Mouse (Mus musculus): ENCODE data around the gene Dmrta1. TPM values are rescaled to one million over a fixed set of nuclear protein-coding genes. Genes with fewer than 3 reads are reported as not detected.

Gene Dmrta1
- polyA plus RNA-seq (2016; fragmentation: Nextera tagmentation; extraction: Ambion mirVana) = 0.59 and 1.4 TPM in 2 replicates

DNA sequence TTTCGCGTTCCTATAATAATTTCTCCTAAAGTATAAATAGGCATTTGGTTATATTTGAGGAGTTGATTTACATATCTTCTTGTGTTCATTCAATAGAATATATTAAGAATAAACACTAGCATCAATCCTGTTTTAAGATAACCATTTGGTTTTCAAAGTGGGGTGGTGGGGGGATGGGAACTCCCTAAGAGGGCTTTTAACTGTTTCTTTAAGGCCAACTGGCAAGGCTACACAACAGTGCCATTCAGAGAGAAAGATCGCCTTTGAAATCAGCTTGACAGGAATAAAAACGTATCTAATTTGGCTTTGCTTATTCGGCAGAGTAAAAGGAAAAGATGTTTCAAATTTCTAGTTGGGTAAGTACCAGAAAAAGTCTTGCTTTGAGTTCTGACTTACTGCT lies at the start of gene Dmrta1:
Dmrta1 (plus strand) TSS at position 242 of the 400 bp plus-strand sequence.
- H3K9ac ChIP-seq (replicated peaks) = no peak within 1 kb of the TSS
- no peak for ATAC-seq (ENCODE audit: insufficient number of reproducible peaks, insufficient read depth, low FRiP score, low TSS enrichment, low read depth)
- no peaks in the 10 kb centered on the region for H3K36me3 ChIP-seq
- no peak within 1 kb of the TSS for H3K4me2 ChIP-seq
- WGBS = 58% methylated on average over 5 of the region's 5 CpGs
- no peaks in the 10 kb centered on the region for H3K4me1 ChIP-seq (replicated peaks)
- no peaks in the 10 kb centered on the region for H3K9me3 ChIP-seq
- H3K27ac ChIP-seq = no peak within 1 kb of the TSS
- H3K4me3 ChIP-seq (replicated peaks) = no peak within 1 kb of the TSS
- H3K27me3 ChIP-seq = no peaks in the 10 kb centered on the region

- WGBS = 50% methylated on average over 3 of the region's 3 CpGs
- H3K4me1 ChIP-seq (replicated peaks) = no peaks in the 10 kb centered on the region; the same call in 1 of the 2 replicates
- no peak overlapping the region for H3K4me3 ChIP-seq (replicated peaks)
- H3K9me3 ChIP-seq = no peaks in the 10 kb centered on the region
- no peak for ATAC-seq (ENCODE audit: insufficient number of reproducible peaks, insufficient read depth, low FRiP score, low TSS enrichment, low read depth)
- H3K36me3 ChIP-seq = no peaks in the 10 kb centered on the region
- no peak overlapping the region for H3K4me2 ChIP-seq
- H3K27me3 ChIP-seq = no peaks in the 10 kb centered on the region
- no peak overlapping the region for H3K27ac ChIP-seq
- H3K9ac ChIP-seq (replicated peaks) = no peak overlapping the region
These were observed 48.7 kb upstream of the Dmrta1 start for GRCm38 (mm10) chr4:89630374-89631079.

- WGBS = 64% methylated on average over 6 of the region's 6 CpGs
- no peaks in the 10 kb centered on the region for H3K9me3 ChIP-seq
- no peaks in the 10 kb centered on the region for H3K27me3 ChIP-seq
- no peaks in the 10 kb centered on the region; the same call in 1 of the 2 replicates for H3K4me1 ChIP-seq (replicated peaks)
- H3K9ac ChIP-seq (replicated peaks) = no peak overlapping the region
- H3K27ac ChIP-seq = no peak overlapping the region
- no peak for ATAC-seq (ENCODE audit: insufficient number of reproducible peaks, insufficient read depth, low FRiP score, low TSS enrichment, low read depth)
- no peak overlapping the region for H3K4me3 ChIP-seq (replicated peaks)
- H3K36me3 ChIP-seq = no peaks in the 10 kb centered on the region
- H3K4me2 ChIP-seq = no peak overlapping the region
These were observed 47.7 kb upstream of the Dmrta1 start for GRCm38 (mm10) chr4:89631560-89631959.

DNA sequence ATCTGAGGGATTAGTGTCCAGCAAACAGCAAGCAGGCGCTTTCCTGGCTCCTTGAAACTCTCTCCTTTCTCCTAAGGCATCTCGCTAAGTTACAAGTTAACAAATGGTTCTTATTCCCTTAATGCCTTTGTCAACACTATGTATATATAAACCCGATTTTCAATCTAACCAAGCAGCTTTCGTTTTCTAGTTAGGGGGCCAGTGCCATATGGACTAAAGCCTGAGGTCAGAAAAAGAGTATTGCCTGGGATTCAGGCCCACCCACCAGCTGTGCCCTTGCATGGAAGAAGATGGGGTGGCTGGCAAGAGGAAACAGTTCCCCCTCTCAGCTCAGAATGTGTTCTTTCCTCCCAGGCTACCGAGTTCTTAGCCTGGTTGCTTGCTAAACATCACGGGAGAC lies 40.6 kb upstream of the Dmrta1 start:
- WGBS = 43% methylated on average over 6 of the region's 6 CpGs
- ATAC-seq (ENCODE audit: insufficient number of reproducible peaks, insufficient read depth, low FRiP score, low TSS enrichment, low read depth) = no peak

DNA sequence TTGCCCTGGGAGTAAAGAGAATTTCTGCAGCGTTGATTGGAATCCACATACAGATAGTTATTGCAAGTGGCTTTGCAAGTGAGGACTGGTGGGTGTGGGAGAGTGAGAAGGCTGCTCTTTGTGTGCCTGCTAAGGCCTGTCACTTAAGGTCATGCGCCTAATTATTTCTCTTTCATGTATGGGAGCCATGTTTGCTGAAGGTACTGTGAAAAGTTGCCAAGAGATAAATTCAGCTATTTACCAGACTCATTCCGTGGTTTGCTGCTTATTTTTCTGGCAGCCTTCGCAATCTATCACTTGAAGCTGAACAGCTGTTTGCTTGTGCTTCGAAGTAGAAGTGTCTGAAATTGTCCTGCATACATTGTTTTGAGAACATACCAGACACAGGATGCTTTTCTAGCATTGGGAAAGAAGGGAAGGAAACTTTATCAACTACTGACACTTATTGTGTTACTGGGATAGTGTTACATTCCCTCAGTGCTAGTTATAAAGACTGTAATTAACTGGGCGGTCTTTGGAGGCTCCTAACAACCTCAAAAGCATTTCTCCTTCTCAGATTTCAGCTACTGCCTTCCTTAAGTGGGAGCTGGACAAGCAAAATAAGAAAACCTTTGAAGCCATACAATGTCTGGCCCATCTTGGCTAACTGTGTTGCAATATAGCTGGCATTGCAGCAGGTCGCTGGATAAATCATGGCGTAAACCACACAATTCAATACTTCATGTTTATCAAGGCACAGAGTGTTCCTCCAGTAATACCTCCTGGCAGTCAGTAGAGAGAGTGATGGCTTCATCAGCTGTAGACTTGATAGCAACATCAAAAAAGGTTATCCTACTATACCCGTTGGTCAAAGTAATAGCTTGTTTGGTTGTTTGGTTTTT lies 34.8 kb upstream of the Dmrta1 start:
- Histone ChIP-seq H3K36me3 (no peaks in the 10 kb centered on the region), H3K9me3 (no peaks in the 10 kb centered on the region), H3K27ac (no peak overlapping the region), H3K27me3 (no peaks in the 10 kb centered on the region), H3K9ac (replicated peaks) (no peak overlapping the region), H3K4me1 (replicated peaks) (peaks cover 13% of the 10 kb centered on the region), H3K4me2 (no peak overlapping the region), H3K4me3 (replicated peaks) (no peak overlapping the region)
- ATAC-seq (ENCODE audit: insufficient number of reproducible peaks, insufficient read depth, low FRiP score, low TSS enrichment, low read depth) = no peak; the same call in 1 of the 2 replicates
- WGBS = 62% methylated on average over 9 of the region's 9 CpGs

More for the DNA sequence above, 40.6 kb upstream of the Dmrta1 start:
- Histone ChIP-seq H3K9me3 (no peaks in the 10 kb centered on the region), H3K36me3 (no peaks in the 10 kb centered on the region), H3K4me2 (no peak overlapping the region), H3K27me3 (no peaks in the 10 kb centered on the region), H3K9ac (replicated peaks) (no peak overlapping the region), H3K4me1 (replicated peaks) (0 out of 2 replicates have a peak, but pooled peaks cover 4% of the 10 kb centered on the region), H3K27ac (no peak overlapping the region), H3K4me3 (replicated peaks) (no peak overlapping the region)

GRCm38 (mm10) chr4:89650352-89651311 lies 28.6 kb upstream of the Dmrta1 start:
- WGBS = 85% methylated on average over 20 of the region's 20 CpGs
- no peak overlapping the region for H3K4me3 ChIP-seq (replicated peaks)
- no peaks in the 10 kb centered on the region for H3K9me3 ChIP-seq

DNA sequence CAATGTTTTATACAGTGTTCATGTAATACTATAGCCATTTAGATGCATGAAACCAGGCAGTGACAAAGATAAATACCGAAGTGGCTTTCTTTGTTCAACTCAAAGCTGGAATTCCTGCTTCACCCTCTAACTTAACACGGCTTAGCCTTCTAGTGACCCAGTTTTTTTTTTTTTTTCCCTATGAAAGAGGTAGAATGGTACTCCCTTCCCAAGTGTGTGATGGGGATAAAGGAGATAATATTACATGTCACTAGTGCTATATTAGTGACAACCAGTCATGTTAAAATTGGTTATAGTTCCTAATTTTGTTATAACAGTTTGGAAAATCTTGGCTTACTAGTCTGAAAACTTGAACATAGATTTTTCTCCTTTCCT lies 27.9 kb upstream of the Dmrta1 start:
- Histone ChIP-seq H3K27me3 (peaks cover 12% of the 10 kb centered on the region), H3K9ac (replicated peaks) (no peak overlapping the region), H3K4me2 (no peak overlapping the region), H3K4me3 (replicated peaks) (no peak overlapping the region), H3K4me1 (replicated peaks) (peaks cover 5% of the 10 kb centered on the region), H3K27ac (no peak overlapping the region), H3K9me3 (no peaks in the 10 kb centered on the region), H3K36me3 (no peaks in the 10 kb centered on the region)
- ATAC-seq (ENCODE audit: insufficient number of reproducible peaks, insufficient read depth, low FRiP score, low TSS enrichment, low read depth) = no peak
- 70% methylated on average over 2 of the region's 2 CpGs for WGBS

More at GRCm38 (mm10) chr4:89650352-89651311, 28.6 kb upstream of the Dmrta1 start:
- Histone ChIP-seq H3K4me1 (replicated peaks) (peaks cover 5% of the 10 kb centered on the region), H3K27ac (no peak overlapping the region), H3K27me3 (peaks cover 12% of the 10 kb centered on the region), H3K4me2 (no peak overlapping the region), H3K36me3 (no peaks in the 10 kb centered on the region), H3K9ac (replicated peaks) (no peak overlapping the region)
- no peak for ATAC-seq (ENCODE audit: insufficient number of reproducible peaks, insufficient read depth, low FRiP score, low TSS enrichment, low read depth)

GRCm38 (mm10) chr4:89651779-89652178 lies 27.5 kb upstream of the Dmrta1 start:
- H3K9ac ChIP-seq (replicated peaks) = no peak overlapping the region
- H3K36me3 ChIP-seq = no peaks in the 10 kb centered on the region
- WGBS = 86% methylated on average over 1 of the region's 1 CpGs
- no peak overlapping the region for H3K27ac ChIP-seq
- peaks cover 5% of the 10 kb centered on the region for H3K4me1 ChIP-seq (replicated peaks)
- H3K4me3 ChIP-seq (replicated peaks) = no peak overlapping the region
- no peaks in the 10 kb centered on the region for H3K9me3 ChIP-seq
- no peak for ATAC-seq (ENCODE audit: insufficient number of reproducible peaks, insufficient read depth, low FRiP score, low TSS enrichment, low read depth)
- H3K27me3 ChIP-seq = peaks cover 12% of the 10 kb centered on the region
- no peak overlapping the region for H3K4me2 ChIP-seq

GRCm38 (mm10) chr4:89663406-89663805 lies 15.8 kb upstream of the Dmrta1 start:
- no peaks in the 10 kb centered on the region for H3K36me3 ChIP-seq
- no peak overlapping the region for H3K27ac ChIP-seq
- H3K9me3 ChIP-seq = no peaks in the 10 kb centered on the region
- H3K4me2 ChIP-seq = no peak overlapping the region
- H3K27me3 ChIP-seq = no peaks in the 10 kb centered on the region
- H3K9ac ChIP-seq (replicated peaks) = no peak overlapping the region
- 82% methylated on average over 2 of the region's 2 CpGs for WGBS
- no peak for ATAC-seq (ENCODE audit: insufficient number of reproducible peaks, insufficient read depth, low FRiP score, low TSS enrichment, low read depth)
- H3K4me1 ChIP-seq (replicated peaks) = no peaks in the 10 kb centered on the region
- H3K4me3 ChIP-seq (replicated peaks) = no peak overlapping the region

GRCm38 (mm10) chr4:89674711-89675110 lies 4.5 kb upstream of the Dmrta1 start:
- no peaks in the 10 kb centered on the region for H3K36me3 ChIP-seq
- H3K4me1 ChIP-seq (replicated peaks) = no peaks in the 10 kb centered on the region
- H3K27ac ChIP-seq = no peak overlapping the region
- H3K4me2 ChIP-seq = no peak overlapping the region
- H3K27me3 ChIP-seq = no peaks in the 10 kb centered on the region
- 81% methylated on average over 3 of the region's 3 CpGs for WGBS
- no peak for ATAC-seq (ENCODE audit: insufficient number of reproducible peaks, insufficient read depth, low FRiP score, low TSS enrichment, low read depth)
- H3K4me3 ChIP-seq (replicated peaks) = no peak overlapping the region
- H3K9ac ChIP-seq (replicated peaks) = no peak overlapping the region
- H3K9me3 ChIP-seq = no peaks in the 10 kb centered on the region

Measured in limb, embryonic 12.5 days (tissue).